ENCODE assay signal across 45 mouse cellular contexts in the genomic region with DNA sequence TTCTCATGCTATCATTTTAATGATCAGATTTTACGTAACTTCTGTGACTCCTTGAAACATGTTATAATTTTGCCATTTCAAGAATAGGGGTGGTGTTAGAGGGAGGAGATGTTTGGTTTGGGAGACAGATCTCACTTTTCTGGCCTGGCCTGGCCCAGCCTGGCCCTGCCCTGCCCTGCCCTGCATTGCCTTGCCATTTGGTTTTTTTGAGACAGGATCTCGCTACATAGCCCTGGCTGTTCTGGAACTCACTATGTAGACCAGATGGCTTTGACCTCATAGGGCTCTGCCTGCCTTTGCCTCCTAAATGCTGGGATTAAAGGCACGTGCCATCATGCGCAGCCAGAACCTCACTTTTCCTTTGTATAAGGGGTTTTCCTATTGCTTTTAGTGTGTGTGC. TPM values are rescaled to one million over a fixed set of nuclear protein-coding genes. Genes with fewer than 3 reads are reported as not detected.
"Had no signal": no experiment of that assay in that cellular context is flagged by ENCODE, and none has a peak within 500 bp of the region (broad histone marks: within the 10 kb centered on the region; RNA-seq: fewer than 3 reads in every experiment).

No protein-coding gene starts in this region.

- DNase-seq: heart, postnatal 14 days; heart, postnatal 36 days; kidney, adult 11 months; kidney, adult 18-20 months; kidney, adult 2 months; kidney, adult 8-10 months; kidney, adult 9 months; kidney, postnatal 10 days; kidney, postnatal 14 days; kidney, postnatal 25 days; kidney, postnatal 36 days; kidney, postnatal 4 days; layer of hippocampus, adult 9-11 months had no signal

- H3K9me3 ChIP-seq: heart, embryonic 12.5 days; heart, embryonic 13.5 days; heart, embryonic 15.5 days; hindbrain, embryonic 10.5 days; hindbrain, embryonic 12.5 days; hindbrain, embryonic 13.5 days; hindbrain, embryonic 15.5 days; intestine, embryonic 15.5 days; kidney, embryonic 15.5 days had no signal

- H3K27me3 ChIP-seq: heart, embryonic 12.5 days; heart, embryonic 13.5 days; heart, embryonic 15.5 days; hindbrain, embryonic 12.5 days; hindbrain, embryonic 13.5 days; hindbrain, embryonic 15.5 days; intestine, embryonic 15.5 days; kidney, embryonic 15.5 days had no signal

- H3K27ac ChIP-seq: heart, embryonic 13.5 days; heart, embryonic 15.5 days; hindbrain, embryonic 10.5 days; hindbrain, embryonic 12.5 days; hindbrain, embryonic 13.5 days; hindbrain, embryonic 14.5 days; hindbrain, embryonic 15.5 days; hindbrain, postnatal 0 days; intestine, embryonic 15.5 days; kidney, embryonic 15.5 days; kidney, postnatal 0 days; left cerebral cortex, adult 2 months had no signal

- H3K4me3 ChIP-seq: heart, embryonic 12.5 days; heart, embryonic 13.5 days; heart, embryonic 15.5 days; hindbrain, embryonic 10.5 days; hindbrain, embryonic 12.5 days; hindbrain, embryonic 13.5 days; hindbrain, embryonic 15.5 days; intestine, embryonic 15.5 days; kidney, embryonic 15.5 days; left cerebral cortex, adult 2 months had no signal

RNA-seq across cellular contexts. Expression of gene Ccdc144b, which starts 17.1 kb away (rescaled TPM):
- total RNA-seq: heart, adult 8-10 months; heart, postnatal 14 days; heart, postnatal 25 days; heart, postnatal 36 days; hematopoietic stem cell, adult 5-6 weeks; hindbrain, postnatal 0 days; layer of hippocampus, adult 18-20 months; layer of hippocampus, adult 8-10 months; layer of hippocampus, postnatal 10 days; layer of hippocampus, postnatal 14 days; layer of hippocampus, postnatal 25 days; left cerebral cortex, adult 18-20 months; left cerebral cortex, adult 2 months; left cerebral cortex, adult 8-10 months had no signal
- polyA plus RNA-seq: hindbrain, embryonic 10.5 days; hindbrain, embryonic 11.5 days; hindbrain, embryonic 12.5 days; hindbrain, embryonic 13.5 days; hindbrain, embryonic 14.5 days; hindbrain, embryonic 16.5 days; hindbrain, postnatal 0 days; inflammation-experienced regulatory T-cells, adult 6 months; intestine, embryonic 14.5 days; intestine, embryonic 15.5 days; intestine, embryonic 16.5 days; intestine, postnatal 0 days; kidney, embryonic 14.5 days; kidney, embryonic 15.5 days; kidney, embryonic 16.5 days; kidney, postnatal 0 days; large intestine, adult 2 months had no signal
